Mouse (Mus musculus) CH12.LX (cell line): ENCODE data around the gene Mmel1. TPM values are rescaled to one million over a fixed set of nuclear protein-coding genes. Genes with fewer than 3 reads are reported as not detected.

Experiments
- DNase-seq: peaks from one replicate; pipeline ENCODE4 v3.0.0-alpha.2; 2013; ENCODE audit errors: extremely low read depth
- H3K27ac ChIP-seq: 2 replicates; pipeline ENCODE4 v1.5.1; 2012; ENCODE audit warnings: low read depth, mild to moderate bottlenecking, control low read depth, moderate library complexity; ENCODE audit not compliant: insufficient read depth
- H3K27me3 ChIP-seq: replicated peaks from 2 replicates; pipeline ENCODE3; 2012; ENCODE audit warnings: inconsistent platforms
- H3K36me3 ChIP-seq, 2 experiments: replicated peaks in 1 of 2; 2 replicates each; pipeline versions ENCODE3 to v1.6.1; 2012; ENCODE audit warnings: inconsistent platforms in 1 of 2, low read length in 1 of 2, mild to moderate bottlenecking in 1 of 2, mixed read lengths in 1 of 2, moderate library complexity in 1 of 2; ENCODE audit not compliant: control insufficient read depth in 1 of 2, insufficient read depth in 1 of 2
- H3K4me1 ChIP-seq, 2 experiments: 2 replicates each; pipeline ENCODE4 v1.6.1; 2012; ENCODE audit warnings: inconsistent platforms in 1 of 2, moderate library complexity in 1 of 2; ENCODE audit not compliant: insufficient read depth in 2 of 2, control insufficient read depth in 1 of 2
- H3K4me2 ChIP-seq: 2 replicates; pipeline ENCODE4 v1.6.1; 2012; ENCODE audit warnings: low read depth, mild to moderate bottlenecking, control low read depth; ENCODE audit not compliant: poor library complexity, insufficient read depth, severe bottlenecking
- H3K4me3 ChIP-seq, 3 experiments: fragments of 150-350 bp in 1 of 3; sonication (generic) in 1 of 3; replicated peaks in 1 of 3; 2 replicates each; pipeline versions ENCODE3 to v1.5.1; 2011 to 2012; ENCODE audit warnings: low read depth in 2 of 3, low read length in 2 of 3, mild to moderate bottlenecking in 2 of 3, moderate library complexity in 2 of 3, control low read depth in 1 of 3, improper control_type of control experiment in 1 of 3, inconsistent platforms in 1 of 3, mixed read lengths in 1 of 3; ENCODE audit not compliant: poor library complexity in 1 of 3
- H3K79me2 ChIP-seq: replicated peaks from 2 replicates; pipeline ENCODE4 v1.6.1; 2012; ENCODE audit warnings: mild to moderate bottlenecking, moderate library complexity; ENCODE audit not compliant: control insufficient read depth, poor library complexity, insufficient read depth, severe bottlenecking; ENCODE audit errors: extremely low read depth
- H3K9ac ChIP-seq: 2 replicates; pipeline ENCODE4 v1.6.1; 2012; ENCODE audit warnings: low read depth, mild to moderate bottlenecking, control low read depth, moderate library complexity; ENCODE audit not compliant: insufficient read depth
- H3K9me3 ChIP-seq: replicated peaks from 2 replicates; pipeline ENCODE3; 2012; ENCODE audit warnings: low read length, inconsistent platforms, mixed read lengths
- BHLHE40 ChIP-seq: IDR thresholded peaks from 2 replicates; pipeline ENCODE4 v1.6.1; 2011; ENCODE audit warnings: mild to moderate bottlenecking, low read depth, low read length, improper control_type of control experiment
- CHD1 ChIP-seq: IDR thresholded peaks from 2 replicates; pipeline ENCODE4 v1.6.1; 2012; ENCODE audit warnings: low read depth, low read length, improper control_type of control experiment, inconsistent platforms
- CHD2 ChIP-seq: IDR thresholded peaks from 2 replicates; pipeline ENCODE4 v1.6.1; 2011; ENCODE audit warnings: low read length, improper control_type of control experiment
- CTCF ChIP-seq, 2 experiments: IDR thresholded peaks in 1 of 2; conservative IDR thresholded peaks in 1 of 2; 2 replicates each; pipeline ENCODE4 v1.5.1; 2011 to 2012; ENCODE audit warnings: low read depth in 2 of 2, low read length in 2 of 2, improper control_type of control experiment in 1 of 2, inconsistent platforms in 1 of 2, mild to moderate bottlenecking in 1 of 2, moderate library complexity in 1 of 2
- E2F4 ChIP-seq: IDR thresholded peaks from 2 replicates; pipeline ENCODE4 v1.6.1; 2011; ENCODE audit warnings: low read depth, low read length, improper control_type of control experiment; ENCODE audit not compliant: insufficient replicate concordance
- ELF1 ChIP-seq: IDR thresholded peaks from 2 replicates; pipeline ENCODE4 v1.6.1; 2014; ENCODE audit warnings: low read depth, mild to moderate bottlenecking, inconsistent platforms, low read length, improper control_type of control experiment
- EP300 ChIP-seq: IDR thresholded peaks from 2 replicates; pipeline ENCODE4 v1.6.1; 2011; ENCODE audit warnings: low read length, improper control_type of control experiment
- ETS1 ChIP-seq: conservative IDR thresholded peaks from 2 replicates; pipeline ENCODE4 v1.6.1; 2012; ENCODE audit warnings: low read depth, mild to moderate bottlenecking, inconsistent platforms, low read length, improper control_type of control experiment, moderate library complexity
- GABPA ChIP-seq: IDR thresholded peaks from 2 replicates; pipeline ENCODE4 v1.6.1; 2012; ENCODE audit warnings: low read depth, low read length, improper control_type of control experiment, inconsistent platforms; ENCODE audit not compliant: insufficient replicate concordance
- HCFC1 ChIP-seq: IDR thresholded peaks from 2 replicates; pipeline ENCODE4 v1.6.1; 2012; ENCODE audit warnings: low read depth, mild to moderate bottlenecking, inconsistent platforms, low read length, improper control_type of control experiment
- IRF4 ChIP-seq: IDR thresholded peaks from 2 replicates; pipeline ENCODE4 v1.6.1; 2014; ENCODE audit warnings: low read depth, mild to moderate bottlenecking, inconsistent platforms, low read length, improper control_type of control experiment
- JUN ChIP-seq: IDR thresholded peaks from 2 replicates; pipeline ENCODE4 v1.6.1; 2011; ENCODE audit warnings: low read depth, mild to moderate bottlenecking, low read length, improper control_type of control experiment, moderate library complexity; ENCODE audit not compliant: insufficient read depth
- JUND ChIP-seq: conservative IDR thresholded peaks from 2 replicates; pipeline ENCODE4 v1.6.1; 2011; ENCODE audit warnings: low read depth, low read length, improper control_type of control experiment
- KAT2A ChIP-seq: IDR thresholded peaks from 2 replicates; pipeline ENCODE4 v1.6.1; 2012; ENCODE audit warnings: low read length, improper control_type of control experiment, inconsistent platforms; ENCODE audit not compliant: insufficient replicate concordance
- MAFK ChIP-seq: IDR thresholded peaks from 2 replicates; pipeline ENCODE4 v1.6.1; 2011; ENCODE audit warnings: low read length, improper control_type of control experiment; ENCODE audit not compliant: insufficient replicate concordance
- MAX ChIP-seq: IDR thresholded peaks from 2 replicates; pipeline ENCODE4 v1.6.1; 2011; ENCODE audit warnings: low read length, improper control_type of control experiment
- MAZ ChIP-seq: IDR thresholded peaks from 2 replicates; pipeline ENCODE4 v1.6.1; 2012; ENCODE audit warnings: low read depth, mild to moderate bottlenecking, inconsistent platforms, low read length, improper control_type of control experiment, moderate library complexity
- MEF2A ChIP-seq: IDR thresholded peaks from 2 replicates; pipeline ENCODE4 v1.6.1; 2014; ENCODE audit warnings: low read depth, mild to moderate bottlenecking, inconsistent platforms, low read length, improper control_type of control experiment, borderline replicate concordance
- MXI1 ChIP-seq: IDR thresholded peaks from 2 replicates; pipeline ENCODE4 v1.6.1; 2011; ENCODE audit warnings: mild to moderate bottlenecking, low read depth, low read length, improper control_type of control experiment
- MYC ChIP-seq: IDR thresholded peaks from 2 replicates; pipeline ENCODE4 v1.6.1; 2011; ENCODE audit warnings: low read depth, mild to moderate bottlenecking, improper control_type of control experiment, low read length
- NELFE ChIP-seq: IDR thresholded peaks from 2 replicates; pipeline ENCODE4 v1.6.1; 2011; ENCODE audit warnings: low read depth, low read length, improper control_type of control experiment
- NRF1 ChIP-seq: IDR thresholded peaks from 2 replicates; pipeline ENCODE4 v1.6.1; 2014; ENCODE audit warnings: low read depth, mild to moderate bottlenecking, inconsistent platforms, low read length, improper control_type of control experiment, moderate library complexity
- PAX5 ChIP-seq: IDR thresholded peaks from 2 replicates; pipeline ENCODE4 v1.6.1; 2012; ENCODE audit warnings: low read length, inconsistent platforms, mixed read lengths
- POLR2A ChIP-seq: IDR thresholded peaks from 2 replicates; pipeline ENCODE4 v1.6.1; 2011; ENCODE audit warnings: low read depth, mild to moderate bottlenecking, improper control_type of control experiment, low read length
- POLR2AphosphoS2 ChIP-seq: IDR thresholded peaks from 2 replicates; pipeline ENCODE4 v1.6.1; 2011; ENCODE audit warnings: low read depth, low read length, improper control_type of control experiment
- RAD21 ChIP-seq: IDR thresholded peaks from 2 replicates; pipeline ENCODE4 v1.6.1; 2011; ENCODE audit warnings: low read depth, mild to moderate bottlenecking, low read length, improper control_type of control experiment, moderate library complexity
- RCOR1 ChIP-seq: conservative IDR thresholded peaks from 2 replicates; pipeline ENCODE4 v1.6.1; 2012; ENCODE audit warnings: low read depth, mild to moderate bottlenecking, inconsistent platforms, low read length, improper control_type of control experiment
- SIN3A ChIP-seq: IDR thresholded peaks from 2 replicates; pipeline ENCODE4 v1.6.1; 2012; ENCODE audit warnings: low read length, improper control_type of control experiment, inconsistent platforms
- SMC3 ChIP-seq: IDR thresholded peaks from 2 replicates; pipeline ENCODE4 v1.6.1; 2011; ENCODE audit warnings: low read depth, low read length, improper control_type of control experiment
- TBP ChIP-seq: conservative IDR thresholded peaks from 2 replicates; pipeline ENCODE4 v1.6.1; 2011; ENCODE audit warnings: low read depth, low read length, improper control_type of control experiment
- TCF12 ChIP-seq: IDR thresholded peaks from 2 replicates; pipeline ENCODE4 v1.6.1; 2014; ENCODE audit warnings: low read depth, mild to moderate bottlenecking, inconsistent platforms, low read length, improper control_type of control experiment
- UBTF ChIP-seq: IDR thresholded peaks from 2 replicates; pipeline ENCODE4 v1.6.1; 2012; ENCODE audit warnings: low read depth, mild to moderate bottlenecking, inconsistent platforms, low read length, improper control_type of control experiment, moderate library complexity
- USF1 ChIP-seq: IDR thresholded peaks from 2 replicates; pipeline ENCODE4 v1.6.1; 2014; ENCODE audit warnings: low read depth, mild to moderate bottlenecking, inconsistent platforms, low read length, improper control_type of control experiment
- USF2 ChIP-seq: conservative IDR thresholded peaks from 2 replicates; pipeline ENCODE4 v1.6.1; 2011; ENCODE audit warnings: low read depth, low read length, improper control_type of control experiment
- ZC3H11A ChIP-seq: IDR thresholded peaks from 2 replicates; pipeline ENCODE4 v1.6.1; 2012; ENCODE audit warnings: low read depth, mild to moderate bottlenecking, inconsistent platforms, low read length, improper control_type of control experiment
- ZKSCAN1 ChIP-seq: IDR thresholded peaks from 2 replicates; pipeline ENCODE4 v1.6.1; 2012; ENCODE audit warnings: low read depth, inconsistent platforms, low read length, improper control_type of control experiment, borderline replicate concordance
- ZMIZ1 ChIP-seq: IDR thresholded peaks from 2 replicates; pipeline ENCODE4 v1.6.1; 2012; ENCODE audit warnings: low read depth, mild to moderate bottlenecking, inconsistent platforms, low read length, improper control_type of control experiment
- ZNF384 ChIP-seq: IDR thresholded peaks from 2 replicates; pipeline ENCODE4 v1.6.1; 2012; ENCODE audit warnings: low read depth, low read length, improper control_type of control experiment, inconsistent platforms
- dilution Hi-C: fragments of 300-500 bp; cut with MboI; formaldehyde crosslinking; loops from 2 replicates; pipeline ENCODE4 v1.14.3; 2020; ENCODE audit warnings: low sequenced_read_pairs; ENCODE audit not compliant: extremely low pct_unique_long_range_greater_than_20kb, extremely low pct_ligation_motif_present
- in situ Hi-C: fragments of 300-500 bp; cut with MboI; formaldehyde crosslinking; loops from 3 replicates; pipeline ENCODE4 v1.14.3; 2019; ENCODE audit warnings: low sequenced_read_pairs, low pct_ligation_motif_present, low pct_unique_long_range_greater_than_20kb, mixed read lengths
- polyA plus RNA-seq: library from polyadenylated mRNA; unstranded; fragments of >175 nt; gene quantifications from 2 replicates; pipeline ENCODE4 v1.2.1, GENCODE M21; 2012; ENCODE audit warnings: low read depth; ENCODE audit not compliant: insufficient read length
- total RNA-seq, 2 experiments: library from RNA; depleted of rRNA; stranded (reverse); fragments of 300-350 nt in 1 of 2; fragments of >200 nt in 1 of 2; gene quantifications; 2 replicates each; pipeline ENCODE4 v1.2.3; 2012 to 2014

Mmel1 gene
- total and polyA plus RNA-seq, 3 experiments = 0.70 to 3.9 (median 2.0) TPM

DNA sequence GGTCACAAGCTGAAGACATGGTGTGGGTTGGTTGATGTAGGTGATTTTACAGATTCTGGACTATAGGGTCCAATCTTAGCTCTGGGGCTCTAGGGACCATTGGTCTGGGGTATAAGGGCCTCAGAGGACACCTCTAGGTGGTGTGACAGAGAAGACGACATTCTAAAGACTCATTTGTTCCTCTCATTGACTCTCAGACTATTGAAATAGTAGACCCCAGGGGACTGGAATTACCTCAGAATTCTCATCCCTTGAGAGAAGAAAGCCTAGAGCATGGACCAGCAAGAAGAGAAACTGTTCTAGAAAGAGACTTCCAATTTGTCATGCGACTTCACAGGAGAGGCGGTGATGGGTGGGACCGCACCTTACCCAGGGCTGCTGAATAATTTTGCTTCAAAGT, 44.9 kb downstream of the Mmel1 start:
- Histone ChIP-seq H3K4me3 (no peak overlapping the region), H3K9me3 (peaks cover 14% of the 10 kb centered on the region), H3K4me2 (peak overlapping the region; percentile 74), H3K36me3 (peaks cover 24 to 33% of the 10 kb centered on the region in 2 experiments), H3K27me3 (no peaks in the 10 kb centered on the region), H3K9ac (no peak overlapping the region), H3K79me2 (no peaks in the 10 kb centered on the region)
- dilution Hi-C loops (no loop called here), in situ Hi-C loops (no loop called here)
- peak; percentile 91 for DNase-seq
- no peak for TF ChIP-seq E2F4
- peak; percentile 71; the same call in 1 of the 2 replicates for TF ChIP-seq MAFK
- no peak; the same call in 1 of the 2 replicates for TF ChIP-seq ZNF384
- peak; percentile 72 for TF ChIP-seq MYC
- no peak for TF ChIP-seq USF1
- peak; percentile 73 for TF ChIP-seq CHD2
- TF ChIP-seq SIN3A = peak; percentile 70
- peak; percentile 92 for TF ChIP-seq EP300
- 0 out of 2 replicates have a peak, but pooled peaks have one; percentile 18 for TF ChIP-seq ELF1
- no peak for TF ChIP-seq NELFE
- no peak for TF ChIP-seq UBTF
- peak; percentile 80 for TF ChIP-seq KAT2A
- peak; percentile 83 for TF ChIP-seq IRF4
- 0 out of 2 replicates have a peak, but pooled peaks have one; percentile 34 for TF ChIP-seq TBP
- TF ChIP-seq CHD1 = no peak
- no peak for TF ChIP-seq POLR2A
- TF ChIP-seq ZMIZ1 = no peak; the same call in none of the 2 replicates
- TF ChIP-seq MAX = no peak; the same call in 1 of the 2 replicates
- no peak for TF ChIP-seq NRF1
- TF ChIP-seq PAX5 = no peak
- peak; percentile 67; the same call in 1 of the 2 replicates for TF ChIP-seq POLR2AphosphoS2
- no peak; the same call in 1 of the 2 replicates for TF ChIP-seq MAZ
- TF ChIP-seq RAD21 = no peak; the same call in 1 of the 2 replicates
- no peak for TF ChIP-seq GABPA
- TF ChIP-seq USF2 = no peak
- TF ChIP-seq MXI1 = no peak
- peak; percentile 92 for TF ChIP-seq BHLHE40
- no peak for TF ChIP-seq ZKSCAN1
- no peak; the same call in 1 of the 2 replicates for TF ChIP-seq TCF12
- peak; percentile 88 for TF ChIP-seq JUND
- peak; percentile 27; the same call in 1 of the 2 replicates for TF ChIP-seq HCFC1
- 0 out of 2 replicates have a peak, but pooled peaks have one; percentile 34 for TF ChIP-seq SMC3
- peak in 1 of 2 experiments; percentile 17; a peak in 1 of 4 replicates for TF ChIP-seq CTCF (conservative IDR thresholded peaks at IDR 0.05 in 1 of 2, IDR thresholded peaks at IDR 0.05 in 1 of 2; ENCODE audit: low read depth in 2 of 2, low read length in 2 of 2)
- peak; percentile 88 for TF ChIP-seq MEF2A
- TF ChIP-seq JUN = peak; percentile 94
- peak; percentile 94 for TF ChIP-seq ETS1
- no peak for TF ChIP-seq ZC3H11A
- TF ChIP-seq RCOR1 = peak; percentile 80; the same call in 1 of the 2 replicates
- TF ChIP-seq, all 38 proteins: peak for 19
- peaks cover 55 to 74% of the 10 kb centered on the region in 2 experiments for H3K4me1 ChIP-seq
- peak overlapping the region; percentile 94 for H3K27ac ChIP-seq
